Mouse (Mus musculus) forebrain, embryonic 11.5 days (tissue): ENCODE data around the gene Cplane1. TPM values are rescaled to one million over a fixed set of nuclear protein-coding genes. Genes with fewer than 3 reads are reported as not detected.
A peak's percentile ranks its signal among the peaks of the same experiment; 100 is the strongest.

Experiments
- ATAC-seq: fragments of 200-750 bp; cut with Nextera tagmentation; replicated peaks from 2 replicates; pipeline ENCODE4 v1.8.0; 2017; ENCODE audit warnings: moderate TSS enrichment; ENCODE audit not compliant: low FRiP score
- DNase-seq: peaks from one replicate; pipeline ENCODE4 v3.0.0-alpha.2; 2017; ENCODE audit warnings: low spot score
- H3K27ac ChIP-seq: fragments of 300-500 bp; sonication (generic); 2 replicates; pipeline ENCODE4 v1.5.1; 2014; ENCODE audit warnings: low read depth, low read length
- H3K27me3 ChIP-seq: fragments of 300-500 bp; sonication (generic); 2 replicates; pipeline ENCODE4 v1.6.1; 2014; ENCODE audit warnings: mild to moderate bottlenecking, low read length, mixed read lengths; ENCODE audit not compliant: control insufficient read depth, insufficient read depth
- H3K36me3 ChIP-seq: fragments of 300-500 bp; sonication (generic); 2 replicates; pipeline ENCODE4 v1.6.1; 2014; ENCODE audit warnings: mild to moderate bottlenecking, low read length, moderate library complexity, mixed read lengths; ENCODE audit not compliant: control insufficient read depth, insufficient read depth
- H3K4me1 ChIP-seq: fragments of 300-500 bp; sonication (generic); replicated peaks from 2 replicates; pipeline ENCODE4 v1.6.1; 2014; ENCODE audit warnings: low read length, mixed read lengths; ENCODE audit not compliant: control insufficient read depth, insufficient read depth
- H3K4me2 ChIP-seq: fragments of 300-500 bp; sonication (generic); 2 replicates; pipeline ENCODE4 v1.6.1; 2014; ENCODE audit warnings: low read depth, mild to moderate bottlenecking, low read length, moderate library complexity, mixed read lengths; ENCODE audit not compliant: severe bottlenecking
- H3K4me3 ChIP-seq: fragments of 300-500 bp; sonication (generic); 2 replicates; pipeline ENCODE4 v1.5.1; 2014; ENCODE audit warnings: low read depth, low read length
- H3K9ac ChIP-seq: fragments of 300-500 bp; sonication (generic); 2 replicates; pipeline ENCODE4 v1.6.1; 2014; ENCODE audit warnings: low read length
- H3K9me3 ChIP-seq: fragments of 300-500 bp; sonication (generic); 2 replicates; pipeline ENCODE4 v1.6.1; 2016; ENCODE audit warnings: low read length, mixed read lengths; ENCODE audit not compliant: control insufficient read depth
- WGBS: fragments of 180-500 bp; shearing (Covaris S2); extraction: QIAGEN DNeasy Blood & Tissue Kit; methylation state at CpG from one replicate; pipeline ENCODE4 v1.1.7; 2014; 5-methylcytosine and 5-hydroxymethylcytosine counted together
- polyA plus RNA-seq: library from polyadenylated mRNA; unstranded; fragments of >200 nt; fragmentation: Nextera tagmentation; extraction: Ambion mirVana; gene quantifications from 2 replicates; pipeline ENCODE4 v1.2.1, GENCODE M21; 2014

Gene Cplane1
- polyA plus RNA-seq = 14.1 and 18.1 TPM in 2 replicates

GRCm38 (mm10) chr15:8168591-8169265 is at the start of gene Cplane1:
Gene Cplane1, plus strand, starts transcription at chr15:8169106.
- under 1% methylated on average over 47 of the region's 47 CpGs for WGBS
- peak within 1 kb of the TSS; percentile 77 for H3K4me3 ChIP-seq
- H3K36me3 ChIP-seq = no peaks in the 10 kb centered on the region; the same call in 1 of the 2 replicates
- H3K4me2 ChIP-seq = peak within 1 kb of the TSS; percentile 68
- peak within 1 kb of the TSS; percentile 81 for H3K27ac ChIP-seq
- no peaks in the 10 kb centered on the region for H3K27me3 ChIP-seq
- no peaks in the 10 kb centered on the region; the same call in 1 of the 2 replicates for H3K4me1 ChIP-seq
- peak; percentile 99 for ATAC-seq
- H3K9ac ChIP-seq = peak within 1 kb of the TSS; percentile 90
- DNase-seq = peak; percentile 97
- no peaks in the 10 kb centered on the region for H3K9me3 ChIP-seq

- no peaks in the 10 kb centered on the region for H3K4me1 ChIP-seq
- H3K9me3 ChIP-seq = no peaks in the 10 kb centered on the region
- no peak overlapping the region for H3K4me3 ChIP-seq
- H3K4me2 ChIP-seq = no peak overlapping the region
- no peak overlapping the region for H3K9ac ChIP-seq
- peaks cover 5% of the 10 kb centered on the region for H3K36me3 ChIP-seq
- H3K27ac ChIP-seq = no peak overlapping the region
- WGBS = 82% methylated on average over 1 of the region's 1 CpGs
- H3K27me3 ChIP-seq = no peaks in the 10 kb centered on the region
- DNase-seq = no peak
- ATAC-seq = no peak
These were observed 39.6 kb upstream of the Cplane1 start for GRCm38 (mm10) chr15:8129281-8129680.

- Histone ChIP-seq H3K4me1 (no peaks in the 10 kb centered on the region), H3K4me3 (no peak overlapping the region), H3K27me3 (no peaks in the 10 kb centered on the region), H3K9ac (no peak overlapping the region), H3K9me3 (no peaks in the 10 kb centered on the region), H3K27ac (no peak overlapping the region), H3K4me2 (no peak overlapping the region), H3K36me3 (peaks cover 9% of the 10 kb centered on the region)
- DNase-seq (no peak), ATAC-seq (no peak)
- 94% methylated on average over 3 of the region's 3 CpGs for WGBS
These were observed 37.6 kb upstream of the Cplane1 start for GRCm38 (mm10) chr15:8131268-8131667.

- Histone ChIP-seq H3K9me3 (no peaks in the 10 kb centered on the region), H3K4me1 (no peaks in the 10 kb centered on the region), H3K4me3 (no peak overlapping the region), H3K27ac (no peak overlapping the region), H3K9ac (no peak overlapping the region), H3K27me3 (no peaks in the 10 kb centered on the region), H3K36me3 (peaks cover 12% of the 10 kb centered on the region), H3K4me2 (no peak overlapping the region)
- no peak for ATAC-seq
- no peak for DNase-seq
These were observed 37.1 kb upstream of the Cplane1 start for GRCm38 (mm10) chr15:8131761-8132160.

GRCm38 (mm10) chr15:8135606-8136005 is 33.3 kb upstream of the Cplane1 start:
- Histone ChIP-seq H3K36me3 (peaks cover 12% of the 10 kb centered on the region), H3K4me2 (no peak overlapping the region), H3K9me3 (no peaks in the 10 kb centered on the region), H3K9ac (no peak overlapping the region), H3K27ac (no peak overlapping the region), H3K27me3 (no peaks in the 10 kb centered on the region), H3K4me1 (no peaks in the 10 kb centered on the region), H3K4me3 (no peak overlapping the region)
- ATAC-seq = no peak
- 92% methylated on average over 5 of the region's 5 CpGs for WGBS
- no peak for DNase-seq

GRCm38 (mm10) chr15:8161841-8162240 is 7.1 kb upstream of the Cplane1 start:
- H3K27ac ChIP-seq = no peak overlapping the region
- no peak overlapping the region for H3K4me3 ChIP-seq
- H3K9ac ChIP-seq = no peak overlapping the region
- H3K27me3 ChIP-seq = no peaks in the 10 kb centered on the region
- ATAC-seq (no peak), DNase-seq (no peak)
- no peaks in the 10 kb centered on the region for H3K4me1 ChIP-seq
- H3K4me2 ChIP-seq = no peak overlapping the region
- WGBS = 83% methylated on average over 1 of the region's 1 CpGs
- H3K36me3 ChIP-seq = peaks cover 4% of the 10 kb centered on the region; the same call in 1 of the 2 replicates
- H3K9me3 ChIP-seq = no peaks in the 10 kb centered on the region

GRCm38 (mm10) chr15:8169266-8169746 is 400 bp downstream of the Cplane1 start:
- WGBS = under 1% methylated on average over 25 of the region's 25 CpGs
- Histone ChIP-seq H3K4me3 (peak overlapping the region; percentile 77), H3K4me2 (peak overlapping the region; percentile 68), H3K27ac (peak overlapping the region; percentile 81), H3K27me3 (no peaks in the 10 kb centered on the region), H3K9me3 (no peaks in the 10 kb centered on the region), H3K36me3 (no peaks in the 10 kb centered on the region; the same call in 1 of the 2 replicates), H3K4me1 (no peaks in the 10 kb centered on the region; the same call in 1 of the 2 replicates), H3K9ac (peak overlapping the region; percentile 90)
- DNase-seq (no peak), ATAC-seq (peak; percentile 86)

GRCm38 (mm10) chr15:8189563-8189962 is 20.7 kb downstream of the Cplane1 start:
- Histone ChIP-seq H3K27ac (no peak overlapping the region), H3K9ac (no peak overlapping the region), H3K36me3 (no peaks in the 10 kb centered on the region; the same call in 1 of the 2 replicates), H3K27me3 (no peaks in the 10 kb centered on the region), H3K4me1 (no peaks in the 10 kb centered on the region), H3K9me3 (no peaks in the 10 kb centered on the region), H3K4me3 (no peak overlapping the region), H3K4me2 (no peak overlapping the region)
- 93% methylated on average over 3 of the region's 3 CpGs for WGBS
- ATAC-seq (no peak), DNase-seq (no peak)

- Histone ChIP-seq H3K9me3 (no peaks in the 10 kb centered on the region), H3K27me3 (no peaks in the 10 kb centered on the region), H3K36me3 (no peaks in the 10 kb centered on the region; the same call in 1 of the 2 replicates), H3K4me2 (no peak overlapping the region), H3K4me1 (no peaks in the 10 kb centered on the region), H3K27ac (no peak overlapping the region), H3K4me3 (no peak overlapping the region), H3K9ac (no peak overlapping the region)
- 95% methylated on average over 3 of the region's 3 CpGs for WGBS
- ATAC-seq (no peak), DNase-seq (no peak)
These were observed 21.5 kb downstream of the Cplane1 start for GRCm38 (mm10) chr15:8190435-8190834.
